Mouse (Mus musculus) testis, adult 2 months (tissue): ENCODE results near the gene Kmt2c. TPM values are rescaled to one million over a fixed set of nuclear protein-coding genes. Genes with fewer than 3 reads are reported as not detected.
"Not testable (repeated sequence)": the region's sequence is repeated elsewhere in the genome, so short reads cannot be mapped to it uniquely, and the experiment has no call there.

ENCODE experiments used
- H3K27ac ChIP-seq: fragments of 200-500 bp; 2 replicates; pipeline ENCODE4 v1.5.1; 2012; ENCODE audit warnings: low read depth, low read length; ENCODE audit not compliant: control insufficient read depth, insufficient read depth
- H3K27me3 ChIP-seq: fragments of 200-500 bp; 2 replicates; pipeline ENCODE4 v1.6.1; 2012; ENCODE audit warnings: mild to moderate bottlenecking, low read length, moderate library complexity; ENCODE audit not compliant: control insufficient read depth, insufficient read depth
- H3K36me3 ChIP-seq: fragments of 200-500 bp; 2 replicates; pipeline ENCODE4 v1.6.1; 2012; ENCODE audit warnings: mild to moderate bottlenecking, low read length; ENCODE audit not compliant: control insufficient read depth, insufficient read depth
- H3K4me1 ChIP-seq: fragments of 200-500 bp; 2 replicates; pipeline ENCODE4 v1.6.1; 2012; ENCODE audit warnings: low read length; ENCODE audit not compliant: control insufficient read depth, insufficient read depth
- H3K4me3 ChIP-seq: fragments of 200-500 bp; 2 replicates; pipeline ENCODE4 v1.5.1; 2012; ENCODE audit warnings: low read depth, mild to moderate bottlenecking, low read length, moderate library complexity, mixed read lengths; ENCODE audit not compliant: control insufficient read depth
- CTCF ChIP-seq: fragments of 200-500 bp; IDR thresholded peaks from 2 replicates; pipeline ENCODE4 v1.5.1; 2012; ENCODE audit warnings: low read depth, mild to moderate bottlenecking, inconsistent platforms, low read length, moderate library complexity; ENCODE audit not compliant: control insufficient read depth, insufficient read depth, insufficient replicate concordance
- POLR2A ChIP-seq: fragments of 200-500 bp; IDR thresholded peaks from 2 replicates; pipeline ENCODE4 v1.6.1; 2012; ENCODE audit warnings: low read depth, mild to moderate bottlenecking, inconsistent platforms, low read length, moderate library complexity; ENCODE audit not compliant: control insufficient read depth
- polyA plus RNA-seq: library from polyadenylated mRNA; depleted of rRNA; stranded (reverse); fragments of >200 nt; gene quantifications from 2 replicates; pipeline ENCODE4 v1.2.3, GENCODE M21; 2012; rRNA removed

The Kmt2c gene
- polyA plus RNA-seq, 1 experiment: 7.7 TPM

GRCm38 (mm10) chr5:25252423-25252822 lies 246.2 kb downstream of the Kmt2c start:
- Histone ChIP-seq H3K27me3 (no peaks in the 10 kb centered on the region), H3K4me1 (no peaks in the 10 kb centered on the region), H3K4me3 (no peak overlapping the region), H3K36me3 (no peaks in the 10 kb centered on the region), H3K27ac (no peak overlapping the region)
- TF ChIP-seq CTCF: no peak
- TF ChIP-seq POLR2A: no peak

- no peaks in the 10 kb centered on the region for H3K36me3 ChIP-seq
- no peaks in the 10 kb centered on the region for H3K27me3 ChIP-seq
- no peak for TF ChIP-seq CTCF
- TF ChIP-seq POLR2A: no peak
- no peak overlapping the region for H3K27ac ChIP-seq
- no peak overlapping the region for H3K4me3 ChIP-seq
- no peaks in the 10 kb centered on the region for H3K4me1 ChIP-seq
Measured at GRCm38 (mm10) chr5:25247036-25247435, 251.5 kb downstream of the Kmt2c start.

DNA sequence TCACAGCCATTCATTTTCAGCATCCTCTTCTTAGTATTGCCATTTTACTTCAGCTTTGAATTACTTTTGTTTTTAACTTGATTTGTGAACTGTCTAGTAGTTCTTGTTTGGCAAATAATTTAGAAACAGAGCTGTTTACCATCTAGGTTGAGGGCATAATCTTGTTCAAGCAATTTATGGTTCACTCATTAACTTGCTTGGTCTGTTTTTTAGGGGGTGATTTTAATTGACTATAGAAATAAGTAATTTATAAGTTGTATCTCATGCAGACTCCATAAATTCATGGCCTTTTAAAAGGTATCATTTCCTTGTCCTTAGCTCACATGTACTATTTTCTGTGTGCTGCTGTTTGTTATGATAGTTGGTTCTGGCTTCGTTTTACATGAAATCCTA lies 252.1 kb downstream of the Kmt2c start:
- H3K27ac ChIP-seq: no peak overlapping the region
- H3K4me1 ChIP-seq: no peaks in the 10 kb centered on the region
- H3K27me3 ChIP-seq: no peaks in the 10 kb centered on the region
- H3K36me3 ChIP-seq: no peaks in the 10 kb centered on the region
- TF ChIP-seq POLR2A (no peak), CTCF (no peak)
- no peak overlapping the region for H3K4me3 ChIP-seq

DNA sequence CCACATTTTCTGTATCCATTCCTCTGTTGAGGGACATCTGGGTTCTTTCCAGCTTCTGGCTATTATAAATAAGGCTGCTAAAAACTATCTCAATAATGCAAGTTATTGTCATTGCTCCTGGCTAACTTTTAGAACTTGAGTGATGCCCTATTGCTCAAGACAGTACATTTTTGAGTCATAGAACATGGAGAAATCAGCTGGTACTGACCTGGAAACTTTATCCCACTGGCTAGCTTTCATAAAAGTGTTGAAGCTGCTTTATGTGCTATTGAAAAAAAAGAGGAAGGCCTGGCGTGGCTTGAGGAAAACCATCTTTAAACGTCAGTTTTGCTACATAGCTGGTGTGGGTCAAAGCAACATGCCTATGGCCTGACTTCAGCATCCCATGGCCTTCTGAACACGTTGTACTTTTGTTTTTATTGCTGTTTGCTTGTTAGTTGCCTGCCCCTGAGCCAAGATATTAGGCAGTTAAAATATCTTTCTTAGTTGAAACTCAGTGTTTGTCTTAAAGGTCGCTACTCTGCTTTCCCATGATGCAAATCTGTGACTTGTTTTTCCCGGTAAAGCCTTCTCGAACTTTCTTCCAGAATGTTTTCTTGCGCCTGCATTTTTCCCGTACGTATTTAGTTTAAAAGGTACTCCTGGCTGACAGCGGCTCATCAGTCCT lies 252.6 kb downstream of the Kmt2c start:
- no peaks in the 10 kb centered on the region for H3K36me3 ChIP-seq
- TF ChIP-seq CTCF (no peak), POLR2A (no peak)
- H3K4me3 ChIP-seq: no peak overlapping the region
- no peak overlapping the region for H3K27ac ChIP-seq
- no peaks in the 10 kb centered on the region for H3K27me3 ChIP-seq
- H3K4me1 ChIP-seq: no peaks in the 10 kb centered on the region

DNA sequence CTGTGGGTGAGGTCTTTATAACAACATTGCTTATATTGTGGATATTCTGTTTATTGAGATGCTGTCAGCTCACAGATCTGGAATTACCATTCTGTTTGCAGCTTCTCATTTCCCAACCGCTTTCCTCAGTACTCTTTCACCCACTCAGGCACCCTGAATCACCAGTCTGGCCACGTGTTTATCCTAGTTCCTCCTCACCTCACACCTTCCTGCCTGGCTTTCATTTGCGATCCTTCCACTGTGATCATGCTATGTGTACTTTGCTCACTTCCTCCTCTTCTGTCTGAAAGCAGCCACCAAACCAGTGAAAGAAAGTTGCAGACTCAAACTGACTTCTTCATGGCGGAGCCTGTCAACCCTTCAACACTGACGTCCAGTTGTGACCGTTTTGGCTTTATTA lies 255.5 kb downstream of the Kmt2c start:
- no peaks in the 10 kb centered on the region for H3K4me1 ChIP-seq
- TF ChIP-seq CTCF (no peak), POLR2A (no peak)
- H3K27me3 ChIP-seq: no peaks in the 10 kb centered on the region
- H3K4me3 ChIP-seq: no peak overlapping the region
- H3K36me3 ChIP-seq: no peaks in the 10 kb centered on the region
- no peak overlapping the region for H3K27ac ChIP-seq

- not testable (repeated sequence) for H3K4me1 ChIP-seq, H3K27ac ChIP-seq, H3K4me3 ChIP-seq, H3K36me3 ChIP-seq, H3K27me3 ChIP-seq
Measured at GRCm38 (mm10) chr5:25224377-25224776, 274.2 kb downstream of the Kmt2c start.

- TF ChIP-seq POLR2A (peak; percentile 68), CTCF (no peak)
- Histone ChIP-seq H3K4me3 (peak within 1 kb of the TSS; percentile 71), H3K27ac (peak within 1 kb of the TSS; percentile 54), H3K36me3 (no peaks in the 10 kb centered on the region), H3K27me3 (no peaks in the 10 kb centered on the region), H3K4me1 (peaks cover 3% of the 10 kb centered on the region; the same call in 1 of the 2 replicates)
Measured at GRCm38 (mm10) chr5:25222752-25223702, 275.6 kb downstream of the Kmt2c start, which contains the start of gene E130116L18Rik. TSS of gene E130116L18Rik (minus strand) at chr5:25223153.

Other genes with a start within 250 kb of the Kmt2c start
- gene Cct8l1, start 17.3 kb upstream of the Kmt2c start, polyA plus RNA-seq: 102 and 108 TPM in 2 replicates
- 16.2 and 17.7 TPM in 2 replicates for gene Xrcc2, start 207.0 kb upstream of the Kmt2c start, polyA plus RNA-seq